Mouse (Mus musculus): ENCODE measurements around the gene Trpm5. TPM values are rescaled to one million over a fixed set of nuclear protein-coding genes. Genes with fewer than 3 reads are reported as not detected.

Gene Trpm5
- total and polyA plus RNA-seq, 3 experiments, result 1.7 to 1.9 TPM; not detected in 1

GRCm38 (mm10) chr7:143123876-143124669 is 29.6 kb upstream of the Trpm5 start:
- DNase-seq (ENCODE audit: low read depth, low spot score), result no peak
- Histone ChIP-seq H3K4me1 (ENCODE audit: control insufficient read depth in 1 of 2, insufficient read depth in 2 of 2, low read length in 2 of 2) (peaks cover 12 to 27% of the 10 kb centered on the region in 2 experiments), H3K9ac (ENCODE audit: control insufficient read depth, low read depth, low read length, poor library complexity, severe bottlenecking) (no peak overlapping the region), H3K79me2 (ENCODE audit: control insufficient read depth, insufficient read depth, low read length, poor library complexity) (no peaks in the 10 kb centered on the region), H3K27ac (ENCODE audit: control insufficient read depth, low read depth, low read length) (no peak overlapping the region), H3K36me3 (ENCODE audit: control insufficient read depth in 1 of 2, insufficient read depth in 2 of 2, low read length in 2 of 2) (peaks cover 0 to 16% of the 10 kb centered on the region in 2 experiments; a peak in 2 of 4 replicates), H3K4me3 (ENCODE audit: control insufficient read depth in 1 of 2, insufficient read depth in 1 of 2, low read depth in 2 of 2, low read length in 2 of 2) (no peak overlapping the region), H3K27me3 (ENCODE audit: control insufficient read depth in 1 of 2, insufficient read depth in 2 of 2, low read length in 2 of 2) (no peaks in the 10 kb centered on the region), H3K9me3 (replicated peaks; ENCODE audit: insufficient read depth, low read length) (no peaks in the 10 kb centered on the region)
- TF ChIP-seq ETS1 (IDR thresholded peaks at IDR 0.05; ENCODE audit: low read depth, low read length) (no peak), NRF1 (IDR thresholded peaks at IDR 0.05; ENCODE audit: insufficient read depth, low read depth, low read length, poor library complexity, severe bottlenecking) (no peak), SIN3A (IDR thresholded peaks at IDR 0.05; ENCODE audit: low read length) (no peak), USF1 (IDR thresholded peaks at IDR 0.05; ENCODE audit: low read depth, low read length) (no peak), MAX (IDR thresholded peaks at IDR 0.05; ENCODE audit: low read length) (no peak), KAT2A (conservative IDR thresholded peaks at IDR 0.05; ENCODE audit: low read depth, low read length) (no peak), SMC3 (IDR thresholded peaks at IDR 0.05; ENCODE audit: low read depth, low read length) (no peak), RCOR1 (IDR thresholded peaks at IDR 0.05; ENCODE audit: low read depth, low read length) (no peak), MEF2A (IDR thresholded peaks at IDR 0.05; ENCODE audit: extremely low read depth, insufficient replicate concordance, low read depth, low read length, poor library complexity, severe bottlenecking) (no peak)

- no peak overlapping the region for H3K27ac ChIP-seq (ENCODE audit: control insufficient read depth, low read depth, low read length)
- H3K36me3 ChIP-seq (ENCODE audit: control insufficient read depth in 1 of 2, insufficient read depth in 2 of 2, low read length in 2 of 2), result peaks cover 0 to 17% of the 10 kb centered on the region in 2 experiments; a peak in 2 of 4 replicates
- H3K4me3 ChIP-seq (ENCODE audit: control insufficient read depth in 1 of 2, insufficient read depth in 1 of 2, low read depth in 2 of 2, low read length in 2 of 2), result no peak overlapping the region
- H3K79me2 ChIP-seq (ENCODE audit: control insufficient read depth, insufficient read depth, low read length, poor library complexity), result no peaks in the 10 kb centered on the region
- no peaks in the 10 kb centered on the region for H3K9me3 ChIP-seq (replicated peaks; ENCODE audit: insufficient read depth, low read length)
- TF ChIP-seq TCF12 (IDR thresholded peaks at IDR 0.05; ENCODE audit: low read depth, low read length) (peak; percentile 40; the same call in 1 of the 2 replicates), NELFE (IDR thresholded peaks at IDR 0.05; ENCODE audit: low read depth, low read length) (no peak), MAZ (IDR thresholded peaks at IDR 0.05; ENCODE audit: low read depth, low read length) (peak; percentile 81; the same call in 1 of the 2 replicates), POLR2A (IDR thresholded peaks at IDR 0.05; ENCODE audit: control insufficient read depth in 1 of 2, insufficient read depth in 1 of 2, low read depth in 1 of 2, low read length in 2 of 2, poor library complexity in 1 of 2) (no peak), EP300 (IDR thresholded peaks at IDR 0.05; ENCODE audit: low read depth in 1 of 2, low read length in 2 of 2) (peak in 1 of 2 experiments; percentile 42; a peak in 1 of 4 replicates), SMC3 (IDR thresholded peaks at IDR 0.05; ENCODE audit: low read depth, low read length) (no peak), ETS1 (IDR thresholded peaks at IDR 0.05; ENCODE audit: low read depth, low read length) (0 out of 2 replicates have a peak, but pooled peaks have one; percentile 43), ELF1 (IDR thresholded peaks at IDR 0.05; ENCODE audit: low read depth, low read length) (no peak)
- peaks cover 12 to 34% of the 10 kb centered on the region in 2 experiments for H3K4me1 ChIP-seq (ENCODE audit: control insufficient read depth in 1 of 2, insufficient read depth in 2 of 2, low read length in 2 of 2)
- no peak overlapping the region for H3K9ac ChIP-seq (ENCODE audit: control insufficient read depth, low read depth, low read length, poor library complexity, severe bottlenecking)
- DNase-seq (ENCODE audit: low read depth, low spot score), result peak; percentile 35
- H3K27me3 ChIP-seq (ENCODE audit: control insufficient read depth in 1 of 2, insufficient read depth in 2 of 2, low read length in 2 of 2), result no peaks in the 10 kb centered on the region
These were observed 27.7 kb upstream of the Trpm5 start for GRCm38 (mm10) chr7:143122191-143122590.

Measured in MEL (cell line).